Mouse (Mus musculus): ENCODE measurements at regions not wholly inside any gene's neighbourhood (a gene's known extent, or its start where the extent isn't known, plus 50 kb on each side); places are given as distances from the start of the nearest gene placed in this dataset.

GRCm38 (mm10) chr3:149503992-149504391 is 513.6 kb upstream of the Adgrl2 start:
- DNase-seq (ENCODE audit: low spot score in 2 of 2), result no peak

- DNase-seq (ENCODE audit: low spot score in 2 of 2), result no peak
Observed at GRCm38 (mm10) chr3:149500130-149500529, 509.8 kb upstream of the Adgrl2 start.

DNA sequence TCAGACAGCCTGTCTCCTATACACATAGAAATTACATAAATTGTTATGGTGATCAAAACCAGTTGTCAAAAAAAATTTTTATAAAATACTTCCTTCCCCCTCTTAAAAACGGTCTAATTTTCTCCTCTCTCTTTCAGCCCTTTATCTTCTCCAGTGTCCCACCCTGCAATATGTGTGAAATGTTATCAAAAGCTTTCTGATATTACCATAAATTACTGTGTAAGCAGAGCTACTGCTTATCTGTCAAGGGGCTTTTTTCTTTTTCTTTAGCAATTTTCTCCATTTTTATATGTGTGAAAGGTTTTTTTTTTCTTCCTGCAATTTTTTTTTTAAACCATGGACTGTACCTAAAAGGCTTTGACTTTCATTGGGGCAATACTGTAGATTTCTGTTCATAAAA is 508.4 kb upstream of the Adgrl2 start:
- no peak for DNase-seq (ENCODE audit: low spot score in 2 of 2)

GRCm38 (mm10) chr3:149496829-149497471 is 506.6 kb upstream of the Adgrl2 start:
- DNase-seq (ENCODE audit: low spot score in 2 of 2), result no peak

DNA sequence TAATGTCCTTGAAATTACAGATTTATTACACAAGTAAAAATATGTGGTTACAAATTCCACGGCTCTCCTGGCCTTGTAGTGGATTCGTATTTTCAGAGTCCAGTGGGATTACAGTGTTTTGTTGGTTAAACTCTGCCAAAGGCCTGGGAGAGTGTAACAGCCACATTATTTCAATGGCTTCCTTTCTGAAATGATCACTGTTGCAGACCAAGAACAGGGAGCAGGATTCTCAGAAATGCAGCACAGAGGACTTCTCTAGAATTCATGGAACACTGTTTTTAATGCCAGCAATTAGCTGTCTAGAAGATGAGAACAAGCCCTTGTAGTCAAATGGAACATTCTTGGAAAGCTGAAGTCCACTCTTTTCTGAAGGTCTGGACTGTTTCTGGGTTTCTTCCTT is 505.8 kb upstream of the Adgrl2 start:
- DNase-seq (ENCODE audit: low spot score in 2 of 2), result no peak

DNA sequence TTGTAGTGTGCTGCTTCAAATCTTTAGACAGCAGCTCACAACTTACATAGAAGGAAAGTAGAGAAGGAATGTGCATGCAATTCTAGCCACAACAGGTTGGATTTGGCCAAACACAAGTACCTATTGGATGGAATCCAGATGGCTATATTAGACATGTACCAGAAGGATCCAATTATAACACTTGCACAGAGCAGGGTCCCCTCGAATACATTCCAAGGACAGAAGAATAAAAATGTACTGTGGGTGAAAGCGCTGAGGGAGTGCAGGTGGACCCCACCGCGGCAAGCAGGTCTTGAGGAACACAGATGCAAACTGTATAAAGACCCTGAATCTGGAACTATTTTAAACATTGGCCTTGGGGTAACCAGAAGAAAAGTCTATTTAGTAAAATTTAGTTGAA is 497.8 kb upstream of the Adgrl2 start:
- no peak for DNase-seq (ENCODE audit: low spot score in 2 of 2)

GRCm38 (mm10) chr3:149485406-149485805 is 495.1 kb upstream of the Adgrl2 start:
- no peak for DNase-seq (ENCODE audit: low spot score in 2 of 2)

- no peak for DNase-seq (ENCODE audit: low spot score in 2 of 2)
Observed at GRCm38 (mm10) chr3:149484319-149484718, 494.0 kb upstream of the Adgrl2 start.

GRCm38 (mm10) chr3:149476151-149476550 is 485.8 kb upstream of the Adgrl2 start:
- no peak for DNase-seq (ENCODE audit: low spot score in 2 of 2)

DNA sequence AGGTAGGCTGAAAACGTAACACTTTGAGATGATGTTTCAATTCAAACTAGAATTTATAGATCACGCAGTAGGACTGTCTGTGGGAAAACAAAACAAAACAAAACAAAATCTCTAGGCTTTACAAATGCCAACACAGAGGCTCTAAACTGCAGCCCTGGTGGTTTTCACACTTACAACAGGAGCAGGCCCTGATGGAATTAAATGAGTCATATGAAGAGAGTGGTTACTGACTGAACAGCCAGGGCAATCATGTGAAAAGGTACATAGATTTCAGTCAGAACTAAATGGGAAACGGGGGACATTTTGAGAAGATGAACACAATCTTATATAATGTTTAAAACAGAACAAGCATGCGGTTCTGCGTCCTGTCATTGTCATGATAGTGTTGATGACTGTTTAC is 476.6 kb upstream of the Adgrl2 start:
- no peak for DNase-seq (ENCODE audit: low spot score in 2 of 2)

- no peak for DNase-seq (ENCODE audit: low spot score in 2 of 2)
Observed at GRCm38 (mm10) chr3:149464603-149465002, 474.2 kb upstream of the Adgrl2 start.

- DNase-seq (ENCODE audit: low spot score in 2 of 2), result no peak
Observed at GRCm38 (mm10) chr3:149462121-149462541, 471.8 kb upstream of the Adgrl2 start.

DNA sequence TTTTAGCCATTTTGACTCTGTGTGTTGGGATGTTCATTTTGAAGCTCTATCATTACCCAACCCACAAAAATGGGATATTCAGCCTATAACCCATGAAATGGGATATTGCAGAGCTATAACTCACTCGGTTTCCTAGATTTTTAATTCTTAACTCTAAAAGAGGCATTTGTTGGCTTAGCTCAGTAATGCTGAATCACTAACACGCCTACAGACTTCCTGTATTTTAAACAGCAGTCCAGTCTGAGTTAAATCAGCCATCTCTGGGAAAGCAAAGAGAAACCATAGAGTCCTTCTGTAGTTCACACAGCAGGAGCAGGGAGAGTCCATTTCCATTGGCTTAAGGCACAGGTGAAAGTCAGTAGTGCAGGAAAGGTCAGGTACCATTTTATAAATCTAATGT is 471.3 kb upstream of the Adgrl2 start:
- DNase-seq (ENCODE audit: low spot score in 2 of 2), result no peak

- DNase-seq (ENCODE audit: low spot score in 2 of 2), result no peak
Observed at GRCm38 (mm10) chr3:149449376-149449775, 459.0 kb upstream of the Adgrl2 start.

GRCm38 (mm10) chr3:149445991-149446564 is 455.7 kb upstream of the Adgrl2 start:
- DNase-seq (ENCODE audit: low spot score in 2 of 2), result no peak

- DNase-seq (ENCODE audit: low spot score in 2 of 2), result peak in 1 of 2 experiments; percentile 40
Observed at GRCm38 (mm10) chr3:149444854-149445577, 454.7 kb upstream of the Adgrl2 start.

- no peak for DNase-seq (ENCODE audit: low spot score in 2 of 2)
Observed at GRCm38 (mm10) chr3:149444377-149444776, 454.0 kb upstream of the Adgrl2 start.

DNA sequence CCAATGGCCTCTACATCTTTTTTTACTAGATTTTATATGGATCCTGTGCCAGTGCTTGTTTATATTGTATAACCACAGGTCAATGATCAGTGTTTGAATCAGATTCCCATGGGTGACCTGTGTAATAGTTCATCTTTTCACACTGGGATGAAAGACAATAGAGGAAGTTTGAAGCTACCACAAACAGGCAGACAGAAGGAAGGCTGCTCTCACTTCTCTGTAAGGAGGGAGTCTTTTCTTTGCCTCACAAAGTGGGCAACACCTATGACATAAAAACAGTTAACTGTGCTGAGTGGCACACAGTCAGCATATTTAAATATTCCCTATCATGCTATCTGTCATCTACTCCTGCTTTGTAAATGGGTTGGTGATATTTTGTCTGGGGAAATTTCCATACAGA is 450.9 kb upstream of the Adgrl2 start:
- no peak for DNase-seq (ENCODE audit: low spot score in 2 of 2)

DNA sequence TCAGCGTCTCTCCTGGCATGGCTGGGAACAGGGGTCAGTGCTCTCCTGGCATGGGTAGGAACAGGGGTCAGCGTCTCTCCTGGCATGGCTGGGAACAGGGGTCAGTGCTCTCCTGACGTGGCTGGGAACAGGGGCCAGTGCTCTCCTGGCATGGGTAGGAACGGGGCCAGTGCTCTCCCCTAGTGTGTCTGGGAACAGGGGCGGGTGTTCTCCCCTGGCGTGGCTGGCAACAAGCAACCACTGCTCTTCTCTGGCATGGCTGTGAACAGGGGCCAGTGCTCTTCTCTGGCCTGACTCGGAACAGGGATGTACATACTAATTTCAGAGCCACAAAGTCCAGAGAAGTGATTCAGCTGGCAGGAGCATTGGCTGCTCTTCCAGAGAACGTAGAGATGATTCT is 447.4 kb upstream of the Adgrl2 start:
- DNase-seq (ENCODE audit: low spot score in 2 of 2), result no peak

- no peak for DNase-seq (ENCODE audit: low spot score in 2 of 2)
Observed at GRCm38 (mm10) chr3:149436944-149437343, 446.6 kb upstream of the Adgrl2 start.

DNA sequence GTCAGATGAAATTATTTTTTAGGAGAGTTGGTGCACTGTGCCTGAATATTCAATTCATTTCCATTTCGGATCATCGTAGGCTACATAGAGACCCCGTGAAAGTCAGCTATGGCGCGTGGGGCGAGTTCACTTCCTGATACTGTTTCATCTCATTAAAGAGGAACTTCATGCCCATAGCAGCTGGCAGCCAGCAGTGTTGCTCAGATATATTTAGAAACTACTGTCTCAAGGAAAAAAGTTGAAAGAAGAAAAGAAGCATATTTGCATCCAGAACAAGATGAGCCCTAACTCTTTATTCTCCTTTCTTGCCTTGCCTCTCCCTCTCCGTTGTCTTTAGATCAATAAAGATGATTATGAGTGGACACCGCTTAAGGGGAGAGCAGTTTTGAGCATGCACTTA is 446.1 kb upstream of the Adgrl2 start:
- DNase-seq (ENCODE audit: low spot score in 2 of 2), result no peak

GRCm38 (mm10) chr3:149431795-149432194 is 441.4 kb upstream of the Adgrl2 start:
- no peak for DNase-seq (ENCODE audit: low spot score in 2 of 2)
